Comparison of ENCODE assay signal across 37 mouse cellular contexts in genomic region chr3:88683814-88684213, GRCm38 (mm10). TPM values are rescaled to one million over a fixed set of nuclear protein-coding genes. Genes with fewer than 3 reads are reported as not detected.
A peak's percentile ranks its signal among the peaks of the same experiment; 100 is the strongest.
DNase-seq lines count a peak whose midpoint lies in the region; ATAC-seq and TF ChIP-seq lines count a peak whose summit lies in the region.
"Had no signal": no experiment of that assay in that cellular context is flagged by ENCODE, and none has a peak within 500 bp of the region (broad histone marks: within the 10 kb centered on the region; RNA-seq: fewer than 3 reads in every experiment).

No protein-coding gene starts in this region.

- DNase-seq in liver, adult 2 months (ENCODE audit: extremely low read depth, low read depth, low spot score) = no peak
- DNase-seq in MEL (ENCODE audit: low read depth, low spot score) = peak; percentile 51
- no peak for DNase-seq in intestine, embryonic 14.5 days (ENCODE audit: low spot score)
- DNase-seq in lung, postnatal 25 days (ENCODE audit: low spot score) = no peak
- DNase-seq in adrenal gland, postnatal 10 days = no peak
- DNase-seq: adrenal gland, postnatal 14 days; B cell, adult 2 months; cerebellum, adult 11-12 months; embryo, embryonic 11 days; heart, postnatal 14 days; layer of hippocampus, postnatal 36 days; lung, postnatal 36 days; right cerebral cortex, adult 18-20 months; right cerebral cortex, postnatal 4 days had no signal

- TF ChIP-seq POLR2A in liver, adult 2 months (IDR thresholded peaks at IDR 0.05; ENCODE audit: extremely low read depth, insufficient read depth, low read length) = no peak
- TF ChIP-seq POLR2A in MEL (IDR thresholded peaks at IDR 0.05; ENCODE audit: control insufficient read depth in 1 of 2, insufficient read depth in 1 of 2, low read depth in 1 of 2, low read length in 2 of 2, poor library complexity in 1 of 2) = no peak

- 0 out of 2 replicates have a peak overlapping the region, but pooled peaks have one; percentile 33 for H3K9ac ChIP-seq in liver, adult 2 months (ENCODE audit: low read depth, low read length)
- no peak overlapping the region for H3K9ac ChIP-seq in liver, embryonic 12.5 days
- peak overlapping the region; percentile 0; the same call in 1 of the 2 replicates for H3K9ac ChIP-seq in MEL (ENCODE audit: control insufficient read depth, low read depth, low read length, poor library complexity, severe bottlenecking)
- no peak overlapping the region for H3K9ac ChIP-seq in intestine, embryonic 14.5 days (ENCODE audit: low read length)
- H3K9ac ChIP-seq in stomach, embryonic 14.5 days (replicated peaks; ENCODE audit: low read depth, low read length) = no peak overlapping the region
- H3K9ac ChIP-seq: embryonic facial prominence, embryonic 12.5 days; hindbrain, embryonic 15.5 days; kidney, embryonic 15.5 days; liver, embryonic 14.5 days; lung, embryonic 15.5 days; midbrain, embryonic 12.5 days; neural tube, embryonic 12.5 days had no signal

- WGBS in liver, adult 2 months = 83% methylated on average over 2 of the region's 2 CpGs
- WGBS in liver, embryonic 12.5 days (ENCODE audit: insufficient replicate concordance) = 49% methylated on average over 2 of the region's 2 CpGs
- WGBS in intestine, embryonic 14.5 days = 74% methylated on average over 2 of the region's 2 CpGs
- 85% methylated on average over 2 of the region's 2 CpGs for WGBS in stomach, embryonic 14.5 days

- TF ChIP-seq EP300 in MEL (IDR thresholded peaks at IDR 0.05; ENCODE audit: low read depth in 1 of 2, low read length in 2 of 2) = no peak

- no peak for ATAC-seq in liver, embryonic 12.5 days
- ATAC-seq in intestine, embryonic 14.5 days (replicated peaks; ENCODE audit: low FRiP score, low TSS enrichment, low read depth) = no peak
- ATAC-seq in stomach, embryonic 14.5 days (ENCODE audit: insufficient number of reproducible peaks, insufficient read depth, low FRiP score, low read depth) = no peak
- no peak for ATAC-seq in cerebellum, adult (ENCODE audit: insufficient number of reproducible peaks, low FRiP score, low TSS enrichment)
- ATAC-seq: forebrain, embryonic 14.5 days; inflammation-experienced regulatory T-cells, adult 6 months; Patski had no signal

- no peak overlapping the region for H3K4me2 ChIP-seq in liver, embryonic 12.5 days
- no peak overlapping the region for H3K4me2 ChIP-seq in intestine, embryonic 14.5 days (ENCODE audit: low read length)
- no peak overlapping the region for H3K4me2 ChIP-seq in stomach, embryonic 14.5 days (replicated peaks; ENCODE audit: low read depth, low read length)
- H3K4me2 ChIP-seq: embryonic facial prominence, embryonic 12.5 days; hindbrain, embryonic 15.5 days; kidney, embryonic 15.5 days; lung, embryonic 15.5 days; midbrain, embryonic 12.5 days; neural tube, embryonic 12.5 days had no signal

- no peak for TF ChIP-seq RAD21 in MEL (IDR thresholded peaks at IDR 0.05; ENCODE audit: low read depth, low read length)

- H3K4me1 ChIP-seq in liver, adult 2 months (ENCODE audit: control insufficient read depth, insufficient read depth, low read length) = peaks cover 9% of the 10 kb centered on the region
- peaks cover 23% of the 10 kb centered on the region for H3K4me1 ChIP-seq in liver, embryonic 12.5 days
- peaks cover 8 to 13% of the 10 kb centered on the region in 2 experiments for H3K4me1 ChIP-seq in MEL (ENCODE audit: control insufficient read depth in 1 of 2, insufficient read depth in 2 of 2, low read length in 2 of 2)
- H3K4me1 ChIP-seq in intestine, embryonic 14.5 days (replicated peaks; ENCODE audit: control insufficient read depth, insufficient read depth, low read length) = peaks cover 6% of the 10 kb centered on the region
- peaks cover 11% of the 10 kb centered on the region for H3K4me1 ChIP-seq in stomach, embryonic 14.5 days (ENCODE audit: control insufficient read depth, insufficient read depth, low read length)

- H3K9me3 ChIP-seq in liver, embryonic 12.5 days (replicated peaks) = no peaks in the 10 kb centered on the region
- no peaks in the 10 kb centered on the region for H3K9me3 ChIP-seq in MEL (replicated peaks; ENCODE audit: insufficient read depth, low read length)
- no peaks in the 10 kb centered on the region for H3K9me3 ChIP-seq in intestine, embryonic 14.5 days (ENCODE audit: control insufficient read depth, low read length)
- no peaks in the 10 kb centered on the region for H3K9me3 ChIP-seq in stomach, embryonic 14.5 days (ENCODE audit: control insufficient read depth, low read depth, low read length)
- H3K9me3 ChIP-seq: embryonic facial prominence, embryonic 12.5 days; hindbrain, embryonic 10.5 days; hindbrain, embryonic 15.5 days; kidney, embryonic 15.5 days; lung, embryonic 15.5 days; megakaryocyte, embryonic 14.5 days; midbrain, embryonic 12.5 days; neural tube, embryonic 12.5 days had no signal

- peak overlapping the region; percentile 91 for H3K27ac ChIP-seq in liver, adult 2 months (replicated peaks; ENCODE audit: insufficient read depth, low read depth, low read length)
- no peak overlapping the region for H3K27ac ChIP-seq in liver, embryonic 12.5 days
- H3K27ac ChIP-seq in MEL (ENCODE audit: control insufficient read depth, low read depth, low read length) = no peak overlapping the region
- H3K27ac ChIP-seq in intestine, embryonic 14.5 days (ENCODE audit: low read depth) = peak overlapping the region; percentile 97; the same call in 1 of the 2 replicates
- peak overlapping the region; percentile 41; the same call in 1 of the 2 replicates for H3K27ac ChIP-seq in stomach, embryonic 14.5 days (ENCODE audit: low read length)
- H3K27ac ChIP-seq: embryonic facial prominence, embryonic 12.5 days; hindbrain, embryonic 10.5 days; hindbrain, embryonic 15.5 days; kidney, embryonic 15.5 days; liver, embryonic 14.5 days; lung, embryonic 15.5 days; midbrain, embryonic 12.5 days; neural tube, embryonic 12.5 days had no signal

- no peaks in the 10 kb centered on the region for H3K27me3 ChIP-seq in liver, adult 2 months (ENCODE audit: control insufficient read depth, insufficient read depth, low read length)
- H3K27me3 ChIP-seq in liver, embryonic 12.5 days (replicated peaks) = no peaks in the 10 kb centered on the region
- no peaks in the 10 kb centered on the region for H3K27me3 ChIP-seq in MEL (ENCODE audit: control insufficient read depth in 1 of 2, insufficient read depth in 2 of 2, low read length in 2 of 2)
- no peaks in the 10 kb centered on the region for H3K27me3 ChIP-seq in intestine, embryonic 14.5 days (replicated peaks; ENCODE audit: control insufficient read depth, insufficient read depth, low read length)
- H3K27me3 ChIP-seq in stomach, embryonic 14.5 days (ENCODE audit: control insufficient read depth, insufficient read depth, low read length) = no peaks in the 10 kb centered on the region
- H3K27me3 ChIP-seq: embryonic facial prominence, embryonic 12.5 days; hindbrain, embryonic 15.5 days; kidney, embryonic 15.5 days; lung, embryonic 15.5 days; megakaryocyte, embryonic 14.5 days; midbrain, embryonic 12.5 days; neural tube, embryonic 12.5 days; Patski had no signal

- no peak for TF ChIP-seq CTCF in liver, adult 2 months (IDR thresholded peaks at IDR 0.05; ENCODE audit: low read depth, low read length)
- no peak for TF ChIP-seq CTCF in MEL (IDR thresholded peaks at IDR 0.05 in 2 of 3, conservative IDR thresholded peaks at IDR 0.05 in 1 of 3; ENCODE audit: control insufficient read depth in 1 of 3, insufficient read depth in 1 of 3, low read depth in 2 of 3, low read length in 3 of 3, poor library complexity in 1 of 3, severe bottlenecking in 1 of 3)

- no peak overlapping the region for H3K4me3 ChIP-seq in liver, adult 2 months (ENCODE audit: insufficient read depth, low read depth, low read length)
- H3K4me3 ChIP-seq in liver, embryonic 12.5 days = no peak overlapping the region
- no peak overlapping the region for H3K4me3 ChIP-seq in MEL (ENCODE audit: control insufficient read depth in 1 of 2, insufficient read depth in 1 of 2, low read depth in 2 of 2, low read length in 2 of 2)
- no peak overlapping the region for H3K4me3 ChIP-seq in intestine, embryonic 14.5 days (ENCODE audit: low read depth, low read length)
- no peak overlapping the region for H3K4me3 ChIP-seq in stomach, embryonic 14.5 days (ENCODE audit: low read depth, low read length)
- H3K4me3 ChIP-seq: embryonic facial prominence, embryonic 12.5 days; hindbrain, embryonic 10.5 days; hindbrain, embryonic 15.5 days; kidney, embryonic 15.5 days; lung, embryonic 15.5 days; megakaryocyte, embryonic 14.5 days; midbrain, embryonic 12.5 days; neural tube, embryonic 12.5 days had no signal

- peaks cover 17% of the 10 kb centered on the region; the same call in 1 of the 2 replicates for H3K79me2 ChIP-seq in liver, adult 2 months (ENCODE audit: control insufficient read depth, insufficient read depth, low read length)
- peaks cover 29% of the 10 kb centered on the region for H3K79me2 ChIP-seq in MEL (ENCODE audit: control insufficient read depth, insufficient read depth, low read length, poor library complexity)

- peaks cover 14% of the 10 kb centered on the region for H3K36me3 ChIP-seq in liver, adult 2 months (ENCODE audit: control insufficient read depth, insufficient read depth, low read length)
- H3K36me3 ChIP-seq in liver, embryonic 12.5 days = peaks cover 16% of the 10 kb centered on the region
- H3K36me3 ChIP-seq in MEL (ENCODE audit: control insufficient read depth in 1 of 2, insufficient read depth in 2 of 2, low read length in 2 of 2) = peaks cover 18 to 28% of the 10 kb centered on the region in 2 experiments
- peaks cover 15% of the 10 kb centered on the region for H3K36me3 ChIP-seq in intestine, embryonic 14.5 days (ENCODE audit: control insufficient read depth, insufficient read depth, low read length)
- H3K36me3 ChIP-seq in stomach, embryonic 14.5 days (ENCODE audit: control insufficient read depth, insufficient read depth, low read length) = peaks cover 8% of the 10 kb centered on the region

RNA-seq across cellular contexts. Expression of gene Khdc4, which starts 1.8 kb away (rescaled TPM):
- total RNA-seq in liver, adult 2 months (2014; rRNA removed) = 32.9 and 34.7 TPM in 2 replicates
- 23.8 and 39.7 TPM in 2 replicates for polyA plus RNA-seq in liver, adult 2 months (2012; rRNA removed)
- polyA plus RNA-seq in liver, embryonic 12.5 days (2016; fragmentation: Nextera tagmentation; extraction: Ambion mirVana) = 44.1 and 46.4 TPM in 2 replicates
- total RNA-seq in MEL (2012; rRNA removed) = 43.4 and 47.4 TPM in 2 replicates
- 10 to 100 TPM in 1 of 2 experiments, not detected in 1; 71.0 TPM for polyA plus RNA-seq in MEL (2012; ENCODE audit: insufficient read depth in 1 of 2, insufficient read length in 2 of 2, low read depth in 1 of 2, low replicate concordance in 2 of 2, missing spikeins in 1 of 2)
- polyA plus RNA-seq in intestine, embryonic 14.5 days (2014; fragmentation: Nextera tagmentation; extraction: Ambion mirVana) = 78.9 and 87.9 TPM in 2 replicates
- 81.9 and 90.4 TPM in 2 replicates for polyA plus RNA-seq in stomach, embryonic 14.5 days (2014; fragmentation: Nextera tagmentation; extraction: Ambion mirVana)
- total RNA-seq in adrenal gland, postnatal 10 days (2021) = 10 to 100 TPM; 46.7 to 60.5 TPM

RNA-seq across cellular contexts. Expression of gene Rxfp4, which starts 30.9 kb away (rescaled TPM):
- not detected in 2 replicates for total RNA-seq in liver, adult 2 months (2014; rRNA removed)
- not detected in 2 replicates for polyA plus RNA-seq in liver, adult 2 months (2012; rRNA removed)
- polyA plus RNA-seq in liver, embryonic 12.5 days (2016; fragmentation: Nextera tagmentation; extraction: Ambion mirVana) = not detected in 2 replicates
- 0.08 TPM in 1 of 2 replicates, not detected in the other for total RNA-seq in MEL (2012; rRNA removed)
- under 1 TPM in 1 of 2 experiments, not detected in 1; 0.06 TPM for polyA plus RNA-seq in MEL (2012; ENCODE audit: insufficient read depth in 1 of 2, insufficient read length in 2 of 2, low read depth in 1 of 2, low replicate concordance in 2 of 2, missing spikeins in 1 of 2)
- polyA plus RNA-seq in intestine, embryonic 14.5 days (2014; fragmentation: Nextera tagmentation; extraction: Ambion mirVana) = not detected in 2 replicates
- polyA plus RNA-seq in stomach, embryonic 14.5 days (2014; fragmentation: Nextera tagmentation; extraction: Ambion mirVana) = not detected in 2 replicates
- not detected for total RNA-seq in adrenal gland, postnatal 10 days (2021)
- total RNA-seq: adrenal gland, postnatal 14 days; ES-E14; gastrocnemius, postnatal 4 days; heart, postnatal 14 days; layer of hippocampus, adult 8-10 months; layer of hippocampus, postnatal 36 days; left cerebral cortex, postnatal 10 days; midbrain, postnatal 0 days had no signal
- polyA plus RNA-seq: embryonic facial prominence, embryonic 12.5 days; forebrain, embryonic 14.5 days; heart, embryonic 14.5 days; hindbrain, embryonic 10.5 days; hindbrain, embryonic 15.5 days; inflammation-experienced regulatory T-cells, adult 6 months; kidney, embryonic 15.5 days; limb, embryonic 11.5 days; liver, embryonic 14.5 days; lung, embryonic 15.5 days; midbrain, embryonic 12.5 days; midbrain, postnatal 0 days; myocyte; neural tube, embryonic 12.5 days; Patski had no signal

RNA-seq across cellular contexts. Expression of gene Rit1, which starts 32.8 kb away (rescaled TPM):
- 18.0 and 19.9 TPM in 2 replicates for total RNA-seq in liver, adult 2 months (2014; rRNA removed)
- 14.4 and 14.8 TPM in 2 replicates for polyA plus RNA-seq in liver, adult 2 months (2012; rRNA removed)
- polyA plus RNA-seq in liver, embryonic 12.5 days (2016; fragmentation: Nextera tagmentation; extraction: Ambion mirVana) = 36.0 and 36.4 TPM in 2 replicates
- 28.7 and 38.6 TPM in 2 replicates for total RNA-seq in MEL (2012; rRNA removed)
- 10 to 100 TPM in 1 of 2 experiments, not detected in 1; 34.1 TPM for polyA plus RNA-seq in MEL (2012; ENCODE audit: insufficient read depth in 1 of 2, insufficient read length in 2 of 2, low read depth in 1 of 2, low replicate concordance in 2 of 2, missing spikeins in 1 of 2)
- polyA plus RNA-seq in intestine, embryonic 14.5 days (2014; fragmentation: Nextera tagmentation; extraction: Ambion mirVana) = 56.4 and 62.1 TPM in 2 replicates
- 63.4 and 73.9 TPM in 2 replicates for polyA plus RNA-seq in stomach, embryonic 14.5 days (2014; fragmentation: Nextera tagmentation; extraction: Ambion mirVana)
- total RNA-seq in adrenal gland, postnatal 10 days (2021) = 10 to 100 TPM; 39.0 to 44.9 TPM

Comparison
In these comparisons a context has a peak if more than half of its experiments do, and no peak if none do; other contexts are left out.
1. H3K27ac ChIP-seq: peak in liver, adult 2 months (single experiment), intestine, embryonic 14.5 days (single experiment) and stomach, embryonic 14.5 days (single experiment); none in liver, embryonic 12.5 days (single experiment) and MEL (single experiment).
2. H3K9ac ChIP-seq: peak in liver, adult 2 months (single experiment) and MEL (single experiment); none in liver, embryonic 12.5 days (single experiment), intestine, embryonic 14.5 days (single experiment) and stomach, embryonic 14.5 days (single experiment).